Mouse (Mus musculus): ENCODE measurements around the gene Hspa1l. TPM values are rescaled to one million over a fixed set of nuclear protein-coding genes. Genes with fewer than 3 reads are reported as not detected.
A peak's percentile ranks its signal among the peaks of the same experiment; 100 is the strongest.
"Not testable (repeated sequence)": the region's sequence is repeated elsewhere in the genome, so short reads cannot be mapped to it uniquely, and the experiment has no call there.

The Hspa1l gene
- polyA plus RNA-seq, 1 experiment from 2014 or later: 2.1 TPM

- 9% methylated on average over 15 of the region's 15 CpGs for WGBS
- H3K4me2 ChIP-seq: peak overlapping the region; percentile 72
- H3K27me3 ChIP-seq (replicated peaks): no peaks in the 10 kb centered on the region
- peaks cover 11% of the 10 kb centered on the region for H3K4me1 ChIP-seq
- peak overlapping the region; percentile 77 for H3K9ac ChIP-seq
- peak overlapping the region; percentile 47 for H3K4me3 ChIP-seq
- H3K9me3 ChIP-seq: no peaks in the 10 kb centered on the region
- H3K27ac ChIP-seq (replicated peaks): peak overlapping the region; percentile 79
- no peak for ATAC-seq (ENCODE audit: extremely low read depth, insufficient number of reproducible peaks, low FRiP score, low TSS enrichment)
- no peaks in the 10 kb centered on the region for H3K36me3 ChIP-seq
Measured at GRCm38 (mm10) chr17:34941344-34942041, 31.0 kb upstream of the Hspa1l start.

DNA sequence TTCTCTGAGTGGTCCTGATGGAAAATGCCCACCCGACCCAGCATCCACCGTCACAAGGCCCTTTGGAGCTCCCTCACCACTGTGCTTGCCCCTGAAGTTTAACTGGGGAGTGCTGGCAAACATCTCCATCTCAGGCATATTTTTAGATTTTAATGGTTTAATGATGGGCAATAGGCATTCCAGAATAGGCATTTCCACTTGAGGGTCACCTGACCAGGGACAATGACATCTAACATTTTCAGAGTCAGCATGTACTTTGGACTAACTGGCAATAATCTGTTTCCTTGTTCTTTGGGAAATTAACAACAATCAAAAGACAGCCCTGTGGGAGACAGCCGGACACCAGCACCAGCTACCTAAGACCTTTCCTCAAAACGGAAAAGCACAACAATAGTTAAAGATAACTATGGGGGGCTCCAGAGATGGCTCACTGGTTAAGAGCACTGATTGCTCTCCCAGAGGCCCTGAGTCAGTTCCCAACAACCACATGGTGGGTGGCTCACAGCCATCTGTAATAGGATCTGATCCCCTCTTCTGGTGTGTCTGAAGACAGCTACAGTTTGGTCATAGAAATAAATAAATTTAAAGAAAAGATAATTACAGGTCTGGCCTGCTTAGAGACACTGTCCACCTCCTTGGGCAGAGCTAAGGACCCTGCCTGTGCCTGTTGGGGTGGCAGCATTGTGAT, 29.2 kb upstream of the Hspa1l start:
- Histone ChIP-seq H3K4me3 (no peak overlapping the region), H3K9me3 (no peaks in the 10 kb centered on the region), H3K9ac (no peak overlapping the region), H3K36me3 (no peaks in the 10 kb centered on the region), H3K27me3 (replicated peaks) (no peaks in the 10 kb centered on the region), H3K4me2 (no peak overlapping the region), H3K27ac (replicated peaks) (no peak overlapping the region), H3K4me1 (peaks cover 11% of the 10 kb centered on the region)
- ATAC-seq (ENCODE audit: extremely low read depth, insufficient number of reproducible peaks, low FRiP score, low TSS enrichment): no peak
- 79% methylated on average over 4 of the region's 4 CpGs for WGBS

DNA sequence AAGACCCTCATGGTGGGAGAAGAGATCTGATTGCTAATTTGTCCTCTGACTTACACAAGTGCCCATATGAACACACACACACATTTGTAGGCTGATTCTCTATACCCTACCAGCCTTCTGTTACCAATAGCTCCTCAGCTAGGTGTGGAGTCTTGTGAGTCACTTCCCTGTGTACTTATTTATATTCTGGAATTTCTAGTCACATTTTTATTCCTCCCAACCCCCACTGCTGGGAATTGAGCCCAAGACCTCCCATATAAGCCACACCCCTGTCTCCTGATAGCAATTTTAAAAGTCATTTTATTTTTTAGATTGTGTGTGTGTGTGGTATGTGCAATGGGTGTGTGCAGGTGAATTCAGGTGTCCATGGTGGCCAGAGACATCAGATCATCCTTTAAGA, 28.1 kb upstream of the Hspa1l start:
- Histone ChIP-seq H3K36me3 (peaks cover 2% of the 10 kb centered on the region), H3K4me3 (no peak overlapping the region), H3K4me1 (peaks cover 11% of the 10 kb centered on the region), H3K27ac (replicated peaks) (no peak overlapping the region), H3K27me3 (replicated peaks) (no peaks in the 10 kb centered on the region), H3K4me2 (no peak overlapping the region), H3K9ac (peak overlapping the region; percentile 40; the same call in 1 of the 2 replicates), H3K9me3 (no peaks in the 10 kb centered on the region)
- ATAC-seq (ENCODE audit: extremely low read depth, insufficient number of reproducible peaks, low FRiP score, low TSS enrichment): no peak

GRCm38 (mm10) chr17:34946486-34947140, 25.9 kb upstream of the Hspa1l start:
- no peaks in the 10 kb centered on the region for H3K27me3 ChIP-seq (replicated peaks)

DNA sequence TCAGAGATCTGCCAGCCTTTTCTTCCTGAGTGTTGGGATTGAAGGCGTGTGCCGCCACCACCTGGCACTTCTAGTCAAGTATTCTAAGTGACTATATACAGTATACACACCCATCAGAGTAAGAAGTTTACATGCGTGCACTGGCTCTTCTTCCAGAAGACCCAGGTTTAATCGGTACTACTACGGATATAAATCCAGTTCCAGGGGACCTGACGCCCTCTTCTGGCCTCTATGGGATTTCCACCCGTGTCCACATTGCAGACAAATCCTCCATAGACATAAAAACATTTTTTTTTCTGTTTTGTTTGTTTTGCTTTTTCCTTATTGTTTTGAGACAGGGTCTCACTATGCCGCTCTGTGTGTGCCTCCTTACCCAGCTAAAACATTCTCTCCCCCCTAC, 24.9 kb upstream of the Hspa1l start:
- no peak overlapping the region for H3K4me2 ChIP-seq
- H3K27me3 ChIP-seq (replicated peaks): no peaks in the 10 kb centered on the region
- H3K9ac ChIP-seq: no peak overlapping the region
- ATAC-seq (ENCODE audit: extremely low read depth, insufficient number of reproducible peaks, low FRiP score, low TSS enrichment): no peak
- no peaks in the 10 kb centered on the region for H3K9me3 ChIP-seq
- H3K36me3 ChIP-seq: peaks cover 23% of the 10 kb centered on the region
- H3K27ac ChIP-seq (replicated peaks): no peak overlapping the region
- H3K4me3 ChIP-seq: no peak overlapping the region
- peaks cover 21% of the 10 kb centered on the region for H3K4me1 ChIP-seq
- WGBS: 24% methylated on average over 8 of the region's 8 CpGs

More at GRCm38 (mm10) chr17:34946486-34947140, 25.9 kb upstream of the Hspa1l start:
- no peak for ATAC-seq (ENCODE audit: extremely low read depth, insufficient number of reproducible peaks, low FRiP score, low TSS enrichment)
- no peaks in the 10 kb centered on the region for H3K9me3 ChIP-seq
- H3K4me1 ChIP-seq: peaks cover 26% of the 10 kb centered on the region
- H3K27ac ChIP-seq (replicated peaks): no peak overlapping the region
- no peak overlapping the region for H3K4me2 ChIP-seq
- no peak overlapping the region for H3K4me3 ChIP-seq
- WGBS: 86% methylated on average over 5 of the region's 5 CpGs
- H3K36me3 ChIP-seq: peaks cover 23% of the 10 kb centered on the region
- H3K9ac ChIP-seq: no peak overlapping the region

GRCm38 (mm10) chr17:34948721-34949552, 23.6 kb upstream of the Hspa1l start:
- H3K9me3 ChIP-seq; ATAC-seq (ENCODE audit: extremely low read depth, insufficient number of reproducible peaks, low FRiP score, low TSS enrichment); H3K27me3 ChIP-seq (replicated peaks); H3K27ac ChIP-seq (replicated peaks); H3K4me2 ChIP-seq; H3K4me3 ChIP-seq; H3K9ac ChIP-seq: not testable (repeated sequence)
- Histone ChIP-seq H3K36me3 (peaks cover 23% of the 10 kb centered on the region), H3K4me1 (peaks cover 21% of the 10 kb centered on the region)
- WGBS: 56% methylated on average over 9 of the region's 9 CpGs

DNA sequence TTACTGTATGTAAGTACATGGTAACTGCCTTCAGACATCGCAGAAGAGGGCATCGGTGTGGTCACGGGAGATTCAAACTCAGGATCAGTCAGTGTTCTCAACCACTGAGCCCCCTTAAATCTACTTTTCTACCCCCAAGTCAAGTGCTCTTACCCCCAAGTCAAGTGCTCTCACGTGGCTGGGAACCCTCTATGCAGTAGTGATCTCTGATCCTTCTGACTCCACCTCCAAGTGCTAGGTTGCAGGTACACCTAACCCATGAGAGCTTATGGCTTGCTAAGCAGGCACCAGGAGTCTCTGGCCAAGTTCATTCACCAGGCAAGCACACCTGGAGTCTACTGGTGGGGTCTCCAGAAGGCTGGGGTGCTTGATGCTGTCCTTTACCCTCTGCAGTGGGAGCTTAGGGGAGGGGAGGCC, 22.9 kb upstream of the Hspa1l start:
- Histone ChIP-seq H3K36me3 (peaks cover 23% of the 10 kb centered on the region), H3K27me3 (replicated peaks) (no peaks in the 10 kb centered on the region; the same call in 1 of the 2 replicates), H3K4me3 (no peak overlapping the region), H3K9ac (no peak overlapping the region), H3K9me3 (no peaks in the 10 kb centered on the region), H3K27ac (replicated peaks) (no peak overlapping the region), H3K4me1 (peaks cover 19% of the 10 kb centered on the region), H3K4me2 (no peak overlapping the region)
- 27% methylated on average over 4 of the region's 4 CpGs for WGBS
- ATAC-seq (ENCODE audit: extremely low read depth, insufficient number of reproducible peaks, low FRiP score, low TSS enrichment): no peak

DNA sequence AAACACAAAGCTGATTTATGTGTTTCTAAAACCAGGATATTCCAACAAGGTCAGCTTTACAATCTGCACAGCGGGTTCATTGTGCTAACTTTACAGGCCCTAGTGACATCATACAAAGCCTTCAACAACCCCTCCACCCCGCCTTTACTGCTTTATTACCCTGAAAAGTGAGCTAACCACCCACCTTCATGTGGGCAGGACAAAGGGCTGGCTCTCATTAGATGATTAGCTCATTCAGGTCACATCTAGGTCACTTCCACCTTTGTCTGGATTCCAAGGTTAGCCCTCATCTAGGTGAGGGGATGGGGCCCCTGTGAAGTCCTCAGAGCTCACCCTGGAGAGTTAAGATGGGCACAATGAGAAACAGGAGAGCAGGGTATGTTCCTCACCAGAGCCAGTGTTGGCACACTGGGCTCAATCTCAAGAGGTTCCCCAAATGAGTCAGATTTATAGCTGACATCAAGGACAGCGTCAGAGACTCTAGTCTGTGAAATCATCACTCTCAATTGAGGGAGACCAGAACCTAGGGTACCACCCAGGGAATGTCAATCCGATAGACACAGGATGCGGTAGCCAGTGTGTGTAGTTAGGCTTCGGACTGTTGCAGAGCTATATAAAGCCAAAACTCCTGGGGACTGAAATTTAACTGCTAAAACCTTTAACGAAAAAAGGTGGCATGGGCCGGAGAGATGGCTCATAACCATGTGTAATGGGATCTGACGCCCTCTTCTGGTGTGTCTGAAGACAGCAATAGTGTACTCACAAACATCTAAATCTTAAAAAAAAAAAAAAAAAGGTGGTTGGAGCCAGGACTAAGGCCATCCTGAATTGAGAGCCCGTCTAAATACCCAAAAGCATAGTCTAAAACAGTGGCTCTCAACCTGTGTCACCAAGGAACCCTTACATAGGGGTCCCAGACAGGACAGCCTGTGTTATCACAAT, 21.7 kb upstream of the Hspa1l start:
- Histone ChIP-seq H3K9ac (peak overlapping the region; percentile 99), H3K27ac (replicated peaks) (peak overlapping the region; percentile 87), H3K9me3 (no peaks in the 10 kb centered on the region), H3K4me2 (peak overlapping the region; percentile 95), H3K27me3 (replicated peaks) (peaks cover 10% of the 10 kb centered on the region), H3K4me1 (peaks cover 18% of the 10 kb centered on the region), H3K4me3 (peak overlapping the region; percentile 83), H3K36me3 (peaks cover 23% of the 10 kb centered on the region)
- no peak for ATAC-seq (ENCODE audit: extremely low read depth, insufficient number of reproducible peaks, low FRiP score, low TSS enrichment)
- WGBS: 34% methylated on average over 10 of the region's 10 CpGs

DNA sequence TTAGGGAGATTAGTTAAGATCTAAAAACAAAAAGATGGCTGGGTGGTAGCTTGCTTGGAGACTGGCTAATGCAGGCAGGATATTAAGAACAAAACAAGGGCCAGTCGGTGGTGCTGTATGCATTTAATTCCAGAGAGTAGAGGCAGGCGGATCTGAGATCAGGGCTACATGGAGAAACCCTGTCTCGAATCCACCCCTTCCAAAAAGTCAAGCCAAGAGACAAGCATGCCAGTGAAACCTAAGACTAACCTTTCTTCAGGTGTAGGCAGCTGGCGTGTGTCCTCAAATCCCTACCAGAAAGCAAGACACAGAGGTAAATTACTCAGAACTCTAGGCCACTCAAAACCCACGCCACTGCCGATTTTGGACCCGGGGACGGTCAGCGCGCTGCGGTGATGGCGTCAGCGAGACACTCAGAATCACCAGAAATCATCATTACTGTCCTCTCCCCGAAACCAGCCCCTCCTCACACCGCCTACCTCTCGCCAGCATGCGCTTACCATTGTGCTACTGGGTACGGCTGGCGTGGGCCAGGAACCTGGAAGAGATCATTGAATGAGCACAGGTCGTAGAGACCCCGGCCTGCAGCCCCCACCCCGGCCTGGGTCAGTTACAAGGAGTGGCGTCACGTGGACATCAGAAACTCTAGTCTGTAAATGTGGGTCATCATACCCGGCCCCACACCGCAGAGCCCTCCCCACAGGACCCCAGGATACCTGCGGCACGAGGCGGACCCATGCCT, 20.7 kb upstream of the Hspa1l start:
- H3K4me3 ChIP-seq: peak overlapping the region; percentile 83
- peak overlapping the region; percentile 99 for H3K9ac ChIP-seq
- under 1% methylated on average over 29 of the region's 29 CpGs for WGBS
- ATAC-seq (ENCODE audit: extremely low read depth, insufficient number of reproducible peaks, low FRiP score, low TSS enrichment): no peak
- peaks cover 18% of the 10 kb centered on the region for H3K27me3 ChIP-seq (replicated peaks)
- peaks cover 18% of the 10 kb centered on the region for H3K4me1 ChIP-seq
- H3K4me2 ChIP-seq: peak overlapping the region; percentile 95
- peaks cover 23% of the 10 kb centered on the region for H3K36me3 ChIP-seq
- H3K27ac ChIP-seq (replicated peaks): peak overlapping the region; percentile 87
- no peaks in the 10 kb centered on the region for H3K9me3 ChIP-seq
